Mouse (Mus musculus) E14TG2a.4 (cell line): ENCODE measurements around the gene Rbm46.

Experiments
- CTCF ChIP-seq: conservative IDR thresholded peaks from 2 replicates; pipeline ENCODE4 v1.5.1; 2014; ENCODE audit warnings: low read length
- NANOG ChIP-seq: IDR thresholded peaks from 2 replicates; pipeline ENCODE4 v1.6.1; 2014; ENCODE audit warnings: borderline replicate concordance, low read length, mixed read lengths
- POU5F1 ChIP-seq: IDR thresholded peaks from 2 replicates; pipeline ENCODE4 v1.6.1; 2014; ENCODE audit warnings: low read length, borderline replicate concordance

DNA sequence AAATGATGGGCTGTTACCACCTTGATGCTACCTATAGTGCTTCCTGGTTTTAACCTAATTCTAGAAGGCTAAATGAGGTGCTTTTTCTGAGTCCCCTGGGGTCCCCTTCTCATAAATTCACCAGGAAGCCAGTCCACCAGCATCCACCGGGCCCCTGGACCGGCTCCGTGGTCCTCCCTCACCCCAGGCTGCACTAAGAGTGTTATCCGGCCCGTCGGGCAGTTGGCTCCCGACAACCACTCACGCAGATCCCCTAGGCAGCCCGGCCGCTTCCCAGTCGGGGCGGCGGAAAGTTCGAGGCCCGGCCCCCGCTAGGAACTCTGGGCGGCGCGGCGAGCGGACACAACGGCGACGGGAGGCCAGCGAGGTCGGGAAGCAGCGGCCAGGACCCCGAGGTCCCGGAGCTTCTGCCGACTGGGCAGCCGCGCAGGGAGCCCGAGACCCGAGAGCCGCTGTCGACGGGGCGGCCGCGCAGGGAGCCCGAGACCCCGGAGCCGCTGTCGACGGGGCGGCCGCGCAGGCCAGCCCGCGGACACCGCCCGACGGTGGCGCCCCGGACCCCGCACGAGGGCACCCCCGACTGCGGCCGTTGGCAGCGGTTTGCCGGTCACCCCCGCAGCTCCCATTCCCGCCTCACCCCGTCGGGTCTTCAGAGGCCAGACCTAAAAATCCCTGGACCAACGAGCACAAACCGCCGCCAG lies 462 bp downstream of the Rbm46 start:
- TF ChIP-seq CTCF (no peak), NANOG (no peak), POU5F1 (peak; percentile 42; the same call in 1 of the 2 replicates)
